Mouse (Mus musculus): ENCODE measurements around the gene Ppp2r5d.

Gene Ppp2r5d

DNA sequence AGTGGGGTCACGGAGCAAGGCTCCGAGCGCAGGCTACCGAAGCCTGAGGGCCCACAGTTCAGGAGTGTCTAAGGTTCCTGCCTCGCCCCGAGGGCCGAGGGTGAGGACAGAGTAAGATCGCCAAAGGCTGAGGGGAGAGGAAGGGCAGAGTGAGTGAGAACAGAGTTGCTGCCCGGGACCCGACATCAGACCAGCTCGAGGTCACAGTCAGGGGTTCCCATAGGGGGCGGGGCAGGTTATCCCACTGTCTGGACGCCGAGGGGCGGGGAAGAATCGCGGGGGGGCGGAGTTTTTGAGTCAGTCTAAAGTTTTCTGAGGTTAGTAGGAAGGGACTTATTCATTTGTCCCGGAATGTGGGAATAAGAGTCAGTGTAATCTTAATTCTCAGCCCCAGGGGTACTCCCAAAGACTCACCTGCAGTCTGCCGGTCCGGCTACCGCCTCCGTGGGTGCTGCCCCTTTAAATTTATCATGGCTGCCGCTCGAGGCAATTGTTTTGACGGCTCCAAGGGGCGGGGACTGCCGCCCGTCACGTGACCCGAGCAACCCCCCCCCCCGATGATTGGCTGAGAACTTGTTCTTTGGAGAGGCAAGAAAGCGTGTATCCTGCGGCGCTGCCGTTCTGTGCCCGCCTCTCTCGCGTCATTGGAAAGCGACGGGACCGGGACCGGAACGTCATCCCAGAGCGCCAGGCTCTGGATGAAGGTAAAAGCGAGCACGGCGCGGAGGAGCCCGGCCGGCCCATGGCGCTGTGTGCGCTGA lies 59.2 kb downstream of the Ppp2r5d start, which contains the start of the genes Klc4 and Mrpl2:
Gene Klc4 (minus strand): TSS at position 462 of the 761 bp plus-strand sequence.
Gene Mrpl2 (plus strand): TSS at position 669 of the 761 bp plus-strand sequence.
- peak; percentile 99 for DNase-seq (ENCODE audit: low spot score)

DNA sequence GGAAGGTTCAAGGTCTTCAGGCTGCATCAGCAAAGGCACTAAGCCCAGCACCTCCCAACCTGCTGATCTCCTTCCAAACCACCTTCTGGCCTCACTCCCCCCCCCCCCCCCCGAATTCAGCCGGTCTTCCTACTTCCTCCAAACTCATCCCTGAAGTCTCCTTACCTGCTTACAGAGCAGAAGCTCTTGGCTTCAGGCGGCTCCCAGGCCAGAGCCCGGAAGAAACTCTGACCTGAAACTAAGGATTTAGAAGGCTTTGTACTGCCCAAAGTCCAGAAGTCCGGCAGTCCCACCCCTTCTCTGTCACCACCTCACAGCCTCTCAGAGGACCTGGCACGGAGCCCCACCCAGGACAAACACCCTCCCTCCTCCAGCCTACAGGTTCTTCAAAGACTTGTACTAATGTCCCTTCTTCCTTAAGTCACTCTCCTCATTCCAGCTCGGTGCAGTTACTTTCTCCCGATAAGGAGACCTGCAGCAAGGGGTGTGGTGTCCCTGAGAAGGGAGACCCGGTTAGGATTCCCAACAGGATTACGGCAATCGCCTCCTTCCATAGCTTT lies 59.9 kb downstream of the Ppp2r5d start:
- DNase-seq (ENCODE audit: low spot score): no peak

DNA sequence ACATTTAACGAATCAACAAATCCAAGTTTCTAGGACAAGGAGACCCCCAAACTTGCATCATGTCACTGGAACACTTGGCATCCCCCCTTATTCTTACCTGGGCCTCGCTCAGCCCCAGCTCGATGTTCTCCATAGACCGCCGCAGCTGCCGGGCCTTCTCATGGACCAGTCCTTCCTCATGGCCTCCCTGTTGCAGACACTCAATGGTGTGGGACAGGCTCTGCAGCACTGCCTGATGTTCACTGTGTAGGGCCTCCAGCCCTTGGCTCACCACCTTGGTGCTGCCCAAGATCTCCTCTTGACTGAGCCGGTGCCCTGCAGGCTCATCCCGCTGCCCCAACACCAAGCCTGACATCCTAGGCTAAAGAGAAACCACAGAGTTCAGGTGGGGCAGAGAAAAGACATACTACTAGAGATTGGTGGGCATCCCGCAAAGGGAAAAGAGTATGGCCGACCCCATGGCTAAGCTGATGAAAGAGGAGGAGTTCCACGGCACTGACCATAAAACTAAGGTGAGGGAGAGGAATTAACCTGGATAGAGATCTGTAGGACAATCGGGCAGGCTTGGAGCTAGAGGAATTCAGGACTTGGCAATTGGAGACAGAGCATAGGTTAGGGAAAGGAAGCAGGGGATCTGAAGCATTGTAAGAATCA lies 60.6 kb downstream of the Ppp2r5d start:
- DNase-seq (ENCODE audit: low spot score): no peak

DNA sequence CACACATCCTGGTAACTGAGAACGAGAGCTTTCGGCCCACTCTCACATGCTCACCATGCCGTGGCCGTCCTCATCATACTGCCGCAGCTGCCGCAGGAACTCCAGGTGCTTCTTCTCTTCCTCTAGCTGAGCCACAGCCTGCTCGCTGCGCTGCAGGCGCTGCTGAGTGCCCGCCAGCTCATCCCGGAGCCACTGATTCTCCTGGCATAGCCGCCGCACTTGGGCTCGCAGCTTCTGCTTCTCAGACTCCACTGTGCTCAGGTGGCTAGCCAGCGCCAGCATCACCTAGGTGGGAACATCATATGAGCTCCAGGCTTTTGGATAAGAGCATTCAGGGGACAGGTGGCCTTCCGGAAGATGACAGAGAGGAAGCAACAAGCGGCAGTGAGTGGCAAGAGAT lies 62.9 kb downstream of the Ppp2r5d start:
- no peak for DNase-seq (ENCODE audit: low spot score)

DNA sequence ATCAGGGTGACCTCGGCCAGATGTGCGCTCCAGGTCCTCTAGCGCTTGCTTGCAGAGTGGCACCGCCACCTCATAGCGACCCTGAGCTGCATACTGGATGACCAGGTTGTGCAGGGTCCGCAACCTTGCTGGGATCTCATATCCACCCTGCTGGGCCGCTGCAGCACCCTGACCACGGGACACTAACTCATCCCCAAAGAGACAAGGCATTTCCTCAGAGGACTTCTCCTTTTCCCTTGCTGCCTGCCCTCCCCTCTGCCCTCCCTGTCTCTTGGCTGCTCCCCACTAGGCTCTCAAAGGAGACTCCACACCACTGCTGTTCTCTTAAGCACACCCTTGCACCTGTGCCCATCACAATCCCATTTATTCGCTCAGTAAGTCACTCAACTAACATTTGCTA lies 65.0 kb downstream of the Ppp2r5d start:
- DNase-seq (ENCODE audit: low spot score): no peak

DNA sequence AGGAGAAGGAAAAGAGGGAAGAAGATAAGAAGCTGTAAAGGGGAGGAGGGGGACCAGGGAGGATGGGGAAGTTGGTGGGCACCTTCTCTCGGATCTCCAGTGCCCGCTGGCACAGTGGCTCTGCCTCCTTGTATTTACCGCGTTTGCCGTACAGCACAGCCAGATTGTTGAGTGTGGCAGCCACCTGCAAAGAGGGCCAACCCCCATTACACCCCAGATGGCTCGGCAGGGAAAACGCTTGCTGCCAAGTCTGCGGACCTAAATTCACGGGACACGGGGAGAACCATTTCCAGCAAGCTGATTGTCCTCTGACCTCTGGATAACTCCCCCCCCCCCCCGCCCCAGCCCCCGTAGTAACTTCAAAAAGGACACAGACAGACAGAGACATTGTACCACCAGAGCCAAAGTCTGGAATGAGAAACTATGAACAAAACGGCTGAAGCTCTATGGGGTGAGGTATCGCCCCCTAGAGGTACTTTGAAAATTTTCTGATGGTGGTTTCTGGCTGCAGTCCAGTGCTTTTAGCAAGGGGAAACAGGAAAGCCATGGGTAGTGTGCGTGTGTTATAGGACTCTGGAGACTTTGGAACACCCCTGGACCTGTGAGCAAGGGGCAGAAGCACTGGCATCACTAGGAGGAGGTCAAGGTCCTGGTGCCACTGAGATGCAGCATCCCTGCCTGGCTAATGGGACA lies 67.9 kb downstream of the Ppp2r5d start:
- no peak for DNase-seq (ENCODE audit: low spot score)
